Mouse (Mus musculus): ENCODE measurements at regions not wholly inside any gene's neighbourhood (a gene's known extent, or its start where the extent isn't known, plus 50 kb on each side); places are given as distances from the start of the nearest gene placed in this dataset.

DNA sequence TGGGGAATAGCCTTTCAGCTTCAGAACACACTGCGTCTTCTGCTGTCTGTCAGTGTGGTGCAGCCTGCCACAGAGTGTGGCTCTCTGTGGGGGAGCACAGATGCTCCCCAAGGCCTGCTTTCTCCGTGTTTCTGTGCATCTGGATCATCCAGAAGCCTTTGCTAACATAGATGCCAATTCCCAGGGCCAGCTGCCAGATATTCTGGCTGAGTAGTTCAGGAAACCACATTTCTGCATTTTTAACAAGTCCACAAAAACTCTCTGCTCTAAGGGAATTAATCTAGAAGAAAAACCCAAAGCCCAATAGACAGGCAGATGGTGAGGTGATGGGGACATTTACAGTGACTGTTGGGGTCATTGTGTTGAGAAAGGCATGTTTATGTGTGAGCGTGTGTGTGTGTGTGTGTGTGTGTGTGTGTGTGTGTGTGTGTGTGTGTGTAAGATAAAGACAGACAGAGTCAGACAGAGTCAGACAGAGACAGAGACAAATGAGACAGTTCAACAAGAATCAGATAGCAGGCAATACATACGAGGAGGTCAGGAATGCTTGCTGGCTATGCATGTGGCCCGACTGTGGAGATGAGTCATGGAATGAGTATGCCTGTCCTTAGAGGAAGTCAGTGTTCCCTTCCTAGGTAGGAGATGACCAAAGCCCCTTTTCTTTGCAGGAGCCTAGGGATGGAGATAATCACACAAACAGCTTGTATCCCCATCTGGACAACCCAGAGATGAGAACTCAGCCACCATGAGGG lies 176.3 kb upstream of the Spaca1 start:
- DNase-seq (ENCODE audit: inconsistent ontology term): peak; percentile 90

DNA sequence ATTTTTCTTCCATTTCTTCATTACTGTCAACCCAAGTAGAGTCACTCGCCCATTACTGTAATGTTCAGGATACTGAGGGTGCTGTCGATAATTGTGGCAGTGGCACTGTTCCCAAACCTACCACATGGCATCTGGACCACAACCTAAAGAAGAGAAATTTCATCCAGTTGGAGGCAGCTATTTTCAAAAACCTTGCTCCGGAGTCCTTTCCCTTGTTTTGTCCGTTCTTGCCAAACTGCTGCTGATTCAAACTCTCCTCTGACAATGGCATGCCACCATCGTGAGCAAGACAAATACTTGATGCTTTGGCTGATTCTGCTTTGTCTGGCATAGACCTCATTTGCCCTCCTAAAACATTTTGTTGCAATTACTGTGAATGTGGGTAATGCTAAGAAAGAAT lies 176.9 kb upstream of the Spaca1 start:
- DNase-seq (ENCODE audit: inconsistent ontology term): peak; percentile 89

DNA sequence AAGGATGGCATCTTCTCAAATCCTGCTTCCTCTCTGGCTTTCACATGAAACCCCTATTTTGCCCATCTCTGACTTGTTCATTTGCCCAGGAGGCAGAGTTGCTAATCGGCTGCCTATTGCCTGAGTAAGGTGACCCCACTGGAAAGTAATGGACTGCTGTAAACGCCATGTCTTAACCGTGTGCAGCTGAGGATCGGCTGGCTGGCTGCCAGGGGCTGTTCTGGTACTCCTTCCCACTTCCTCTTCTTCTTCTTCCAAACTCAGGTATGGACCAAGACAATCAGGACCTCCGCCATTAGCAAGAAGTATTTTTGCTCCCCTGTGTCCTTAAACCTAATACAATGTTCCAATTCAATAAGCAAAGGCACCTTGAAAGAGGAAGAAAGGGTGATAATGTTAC lies 177.6 kb upstream of the Spaca1 start:
- no peak for DNase-seq (ENCODE audit: inconsistent ontology term)

DNA sequence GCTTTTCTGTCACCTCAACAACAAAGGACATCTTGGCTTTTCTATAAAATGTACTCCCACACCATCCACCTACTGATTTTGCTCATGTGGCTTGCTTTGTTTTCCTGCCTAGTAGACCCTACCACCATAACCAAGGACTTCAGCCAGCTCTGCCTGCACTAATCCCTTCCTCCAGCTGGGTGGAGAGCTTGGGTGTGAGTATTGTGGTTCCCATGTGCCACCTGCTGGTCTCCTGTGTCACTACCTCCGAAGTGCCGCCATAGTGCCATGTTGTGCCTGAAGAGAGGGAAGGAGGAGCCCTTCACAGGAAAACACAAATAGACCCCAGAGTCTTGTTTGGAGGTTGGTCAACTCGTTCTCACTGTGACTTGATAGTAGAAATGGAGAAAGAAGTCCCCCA lies 181.3 kb upstream of the Spaca1 start:
- peak; percentile 60 for DNase-seq (ENCODE audit: inconsistent ontology term)

DNA sequence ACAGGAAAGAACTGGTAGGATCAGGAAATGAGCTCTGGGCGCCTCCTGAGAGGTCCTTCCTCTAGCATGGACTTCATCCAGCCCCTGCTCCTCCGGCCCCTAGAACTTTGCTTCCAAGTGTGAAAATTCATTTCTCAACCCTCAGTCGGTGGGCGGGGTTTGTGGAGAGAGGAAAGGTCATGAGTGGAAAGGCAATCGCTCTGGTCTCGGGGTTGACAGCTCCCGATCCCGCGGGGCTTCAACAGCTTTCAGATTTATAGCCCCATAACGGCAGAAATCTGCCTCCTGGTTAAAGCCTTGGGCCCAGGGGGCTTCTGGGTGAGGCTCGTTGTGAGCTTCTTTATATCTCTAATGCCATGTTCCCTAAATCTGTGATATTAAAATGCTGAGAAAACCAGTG lies 184.2 kb upstream of the Spaca1 start:
- DNase-seq (ENCODE audit: inconsistent ontology term): no peak

DNA sequence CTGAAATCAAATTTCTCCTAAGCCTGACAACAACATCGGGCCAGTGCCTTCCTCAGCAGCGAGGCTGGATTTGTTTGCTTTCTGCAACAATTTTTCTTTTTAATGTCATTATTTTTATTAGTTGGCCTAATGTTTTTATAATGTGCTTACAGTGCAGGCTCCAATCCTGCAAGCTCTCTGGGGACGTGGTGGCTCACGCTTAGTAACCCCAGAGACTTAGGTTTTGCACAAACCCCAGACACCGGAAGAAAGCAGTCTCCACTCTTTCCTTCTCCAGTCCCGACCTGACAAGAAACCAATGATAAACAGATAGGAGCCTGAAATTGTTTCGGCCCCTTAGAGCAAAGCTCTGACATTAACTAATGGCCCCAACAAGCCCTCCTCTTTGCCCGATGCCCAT lies 184.7 kb upstream of the Spaca1 start:
- DNase-seq (ENCODE audit: inconsistent ontology term): no peak

DNA sequence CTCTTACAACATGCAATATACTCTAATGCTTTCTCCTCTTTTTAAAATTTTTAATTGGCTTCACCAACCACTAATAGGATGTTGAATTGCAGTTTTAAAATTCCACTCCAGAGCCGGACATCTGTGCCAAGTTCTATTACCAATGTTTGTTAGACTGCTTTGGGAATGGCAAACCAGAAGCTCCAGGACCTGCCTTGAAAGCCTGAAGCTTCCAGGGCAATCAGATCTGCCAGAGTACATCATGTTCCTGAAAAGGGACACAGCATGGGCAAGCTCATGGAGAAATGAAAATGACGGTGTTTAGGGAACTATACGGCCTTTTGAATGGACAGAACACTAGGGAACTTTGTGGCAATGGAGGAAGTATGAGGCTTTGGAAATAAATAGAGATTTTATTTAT lies 187.8 kb upstream of the Spaca1 start:
- DNase-seq (ENCODE audit: inconsistent ontology term): peak; percentile 51

DNA sequence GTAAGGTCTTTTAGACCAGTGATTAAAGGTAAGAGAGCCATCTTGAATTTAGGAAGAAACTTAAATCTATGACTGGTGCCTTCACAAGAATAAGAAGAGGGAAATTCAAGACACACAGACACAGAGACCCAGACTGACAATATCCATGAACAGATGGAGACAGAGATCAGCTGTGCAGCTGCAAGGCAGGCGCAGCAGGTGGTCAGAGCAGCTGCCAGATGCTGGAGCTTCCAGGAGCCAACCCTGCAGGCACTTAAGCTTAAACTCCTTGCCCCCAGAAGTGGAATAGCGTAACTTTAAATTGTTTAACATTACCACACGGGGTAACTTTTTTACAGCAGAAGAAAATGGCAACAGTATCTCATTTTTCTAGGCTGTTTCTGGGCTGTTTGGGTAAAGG lies 189.6 kb upstream of the Spaca1 start:
- DNase-seq (ENCODE audit: inconsistent ontology term): no peak

DNA sequence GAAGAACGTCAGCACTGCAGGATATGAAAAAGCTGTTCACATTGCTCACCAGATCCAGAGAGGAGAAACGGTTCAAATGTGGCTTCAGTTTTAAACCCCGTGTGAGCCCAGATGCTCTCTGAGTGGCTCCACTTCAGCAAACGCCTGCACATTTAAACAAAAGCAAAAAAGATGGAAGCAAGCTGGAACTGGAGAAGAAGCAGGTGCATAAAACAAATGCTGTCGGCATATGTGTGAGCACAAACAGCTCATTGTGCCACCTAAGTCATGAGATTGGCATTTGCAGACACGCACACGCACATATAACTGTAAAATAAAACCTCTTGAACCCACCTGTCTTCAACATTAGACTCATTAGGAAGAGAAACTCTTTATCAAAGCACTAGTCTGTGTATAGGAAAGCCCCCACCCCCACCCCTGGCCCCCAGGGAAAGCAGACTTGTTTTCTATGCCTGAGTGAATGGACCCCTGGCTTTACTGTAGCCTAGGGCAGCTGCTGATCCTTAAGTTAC lies 191.1 kb upstream of the Spaca1 start:
- DNase-seq (ENCODE audit: inconsistent ontology term): peak; percentile 25

DNA sequence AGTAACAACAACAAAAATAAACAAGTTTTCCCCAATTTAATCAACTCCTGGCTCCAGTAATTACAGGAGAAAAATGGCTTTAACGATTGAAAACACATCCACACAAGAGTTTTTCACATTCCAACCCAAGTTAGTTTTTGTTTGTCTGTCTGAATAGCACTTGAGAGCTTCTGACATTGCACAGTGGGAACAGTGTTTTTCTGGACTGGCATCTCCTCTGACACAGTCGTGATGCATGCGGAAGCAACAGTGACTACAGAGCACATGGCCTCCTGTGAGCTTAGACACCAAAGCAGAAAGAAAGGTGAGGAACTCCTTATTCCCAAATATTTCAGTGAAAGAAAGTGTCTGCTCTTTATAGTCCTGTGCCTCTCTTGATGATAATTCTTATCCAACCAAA lies 191.7 kb upstream of the Spaca1 start:
- DNase-seq (ENCODE audit: inconsistent ontology term): peak; percentile 73

DNA sequence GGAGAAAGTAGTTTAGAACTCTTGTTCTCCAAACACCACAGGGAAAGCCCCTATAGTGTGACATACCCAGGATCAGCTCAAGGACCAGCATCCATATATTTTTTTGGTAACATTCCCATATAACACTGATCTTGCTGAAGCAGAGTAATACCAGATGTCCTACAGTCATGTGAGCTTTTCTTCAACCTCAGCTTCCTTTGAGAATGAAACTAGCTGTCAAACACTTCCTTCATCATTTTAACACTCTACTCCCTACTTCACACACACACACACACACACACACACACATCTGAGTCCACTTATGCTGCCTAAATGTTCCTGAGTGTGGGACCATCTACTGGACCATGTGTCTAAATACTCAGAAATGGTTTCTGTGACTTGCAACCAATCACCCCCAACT lies 209.5 kb upstream of the Spaca1 start:
- DNase-seq (ENCODE audit: inconsistent ontology term): no peak

DNA sequence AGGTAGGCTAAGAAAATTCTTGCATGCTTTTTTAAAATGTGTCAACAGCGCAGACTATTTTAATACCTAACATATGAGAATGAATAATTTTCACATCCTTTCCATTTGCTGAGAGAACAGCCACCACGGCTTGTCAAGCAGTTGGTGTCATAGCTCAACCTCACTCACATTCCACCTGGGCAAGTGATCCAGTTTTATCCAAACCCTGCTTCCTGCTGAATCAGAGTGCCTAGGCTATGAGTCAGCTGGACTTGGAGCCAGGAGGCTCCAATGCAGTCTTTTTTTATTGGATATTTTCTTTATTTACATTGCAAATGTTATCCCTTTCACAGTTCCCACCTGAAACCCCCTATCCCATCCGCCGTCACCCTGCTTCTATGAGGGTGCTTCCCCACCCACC lies 210.5 kb upstream of the Spaca1 start:
- peak; percentile 17 for DNase-seq (ENCODE audit: inconsistent ontology term)

DNA sequence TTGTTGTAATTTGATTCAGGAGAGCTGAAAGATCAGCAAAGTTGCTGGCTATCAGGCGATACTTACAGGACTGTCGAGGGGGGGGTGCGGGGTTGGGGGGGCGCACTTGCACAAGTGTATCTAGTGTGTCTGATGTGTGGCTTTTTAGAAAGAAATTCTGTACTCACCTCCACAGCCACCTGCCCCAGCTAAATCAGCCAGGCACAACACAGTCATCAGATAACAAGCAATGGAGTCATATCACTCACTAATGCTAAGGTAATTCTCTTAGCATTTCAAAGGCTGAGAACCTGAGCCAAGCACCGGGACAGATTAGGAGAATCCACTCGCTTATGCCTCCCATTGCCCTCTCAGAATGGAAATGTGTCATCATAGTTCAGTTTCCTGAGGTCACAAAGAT lies 211.8 kb upstream of the Spaca1 start:
- DNase-seq (ENCODE audit: inconsistent ontology term): no peak

DNA sequence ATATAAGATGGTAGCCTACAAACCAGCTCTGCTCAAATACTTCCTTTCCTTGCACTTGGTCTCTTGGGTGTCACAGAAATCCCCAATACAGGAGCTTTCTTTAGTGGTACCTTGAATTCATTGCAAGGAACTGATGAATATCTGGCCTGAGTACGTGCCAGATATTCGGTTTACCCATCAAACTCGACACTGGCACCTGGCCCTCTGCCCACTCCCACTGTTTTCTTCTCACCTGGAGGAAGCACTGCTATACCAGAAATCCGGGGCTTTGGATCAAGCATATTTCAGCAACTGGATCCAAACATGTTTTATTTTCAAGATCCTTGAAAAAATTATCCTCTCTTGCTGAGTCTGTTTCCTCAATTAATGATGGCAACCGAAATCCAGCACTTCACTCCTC lies 214.4 kb upstream of the Spaca1 start:
- DNase-seq (ENCODE audit: inconsistent ontology term): no peak

DNA sequence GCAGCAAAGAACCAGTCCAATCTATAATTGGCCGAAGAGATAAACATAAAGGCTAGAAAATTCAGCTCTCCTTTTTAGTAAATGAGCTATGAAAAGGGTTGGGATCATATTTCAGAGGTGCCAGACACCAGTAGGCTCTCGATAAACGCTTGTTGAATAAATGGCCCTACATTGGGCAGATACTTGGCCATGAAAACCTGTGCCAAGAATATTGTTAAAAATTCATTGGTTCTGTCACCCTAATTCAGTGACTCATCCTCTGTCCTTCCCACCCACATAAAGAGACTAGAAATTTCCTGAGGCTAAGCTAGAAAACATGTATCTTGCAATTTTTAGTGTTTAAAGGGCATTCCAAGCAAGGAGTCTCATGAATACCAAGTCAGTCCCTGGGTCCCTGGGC lies 224.3 kb upstream of the Spaca1 start:
- DNase-seq (ENCODE audit: inconsistent ontology term): peak; percentile 81

DNA sequence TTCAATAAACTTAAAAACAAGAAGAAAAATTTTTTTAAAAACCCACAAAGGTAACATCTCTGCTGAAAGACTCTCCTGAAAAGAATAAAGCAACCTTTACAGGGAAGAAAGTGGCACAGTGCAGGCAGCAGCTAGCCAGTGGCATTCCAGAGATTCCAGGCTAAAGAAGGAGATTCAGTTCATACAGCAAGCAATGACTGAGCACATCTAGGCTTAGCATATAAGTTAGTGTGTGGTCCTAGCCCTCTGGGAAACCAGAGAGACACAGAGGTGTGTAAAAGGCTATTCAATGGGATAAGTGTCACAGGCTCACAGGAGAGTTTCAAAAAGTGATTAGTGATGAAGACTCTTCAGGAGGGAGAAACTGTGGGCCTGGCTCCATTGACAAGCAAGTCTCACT lies 225.4 kb upstream of the Spaca1 start:
- DNase-seq (ENCODE audit: inconsistent ontology term): peak; percentile 49

DNA sequence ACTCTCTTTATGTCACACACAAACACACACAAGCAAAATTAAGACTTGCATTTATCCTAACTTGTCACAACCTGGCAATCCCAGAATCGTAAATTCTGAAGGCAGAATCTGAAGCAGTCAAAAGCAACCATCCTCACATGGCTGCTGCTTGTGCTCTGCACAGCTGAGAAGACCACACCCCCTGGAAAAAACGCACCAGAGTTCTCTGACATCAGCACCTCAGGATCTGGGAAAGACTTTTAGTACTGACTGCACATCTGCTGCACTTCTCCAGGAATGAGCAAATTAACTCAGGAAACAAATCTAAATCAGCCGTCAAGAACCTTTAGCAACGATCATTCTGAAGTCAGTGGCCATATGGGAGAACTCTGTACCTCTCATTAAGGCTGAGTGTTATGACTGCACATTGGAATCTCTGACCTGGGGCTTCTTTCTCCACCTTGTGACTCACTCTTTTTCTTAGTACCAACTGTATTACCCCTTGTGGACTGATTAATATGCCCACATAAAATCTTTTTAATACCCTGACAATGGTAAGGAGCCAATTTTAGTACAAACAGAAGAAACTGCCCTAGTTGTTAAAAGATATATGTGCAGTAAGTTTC lies 248.1 kb upstream of the Akirin2 start:
- DNase-seq (ENCODE audit: inconsistent ontology term): no peak

DNA sequence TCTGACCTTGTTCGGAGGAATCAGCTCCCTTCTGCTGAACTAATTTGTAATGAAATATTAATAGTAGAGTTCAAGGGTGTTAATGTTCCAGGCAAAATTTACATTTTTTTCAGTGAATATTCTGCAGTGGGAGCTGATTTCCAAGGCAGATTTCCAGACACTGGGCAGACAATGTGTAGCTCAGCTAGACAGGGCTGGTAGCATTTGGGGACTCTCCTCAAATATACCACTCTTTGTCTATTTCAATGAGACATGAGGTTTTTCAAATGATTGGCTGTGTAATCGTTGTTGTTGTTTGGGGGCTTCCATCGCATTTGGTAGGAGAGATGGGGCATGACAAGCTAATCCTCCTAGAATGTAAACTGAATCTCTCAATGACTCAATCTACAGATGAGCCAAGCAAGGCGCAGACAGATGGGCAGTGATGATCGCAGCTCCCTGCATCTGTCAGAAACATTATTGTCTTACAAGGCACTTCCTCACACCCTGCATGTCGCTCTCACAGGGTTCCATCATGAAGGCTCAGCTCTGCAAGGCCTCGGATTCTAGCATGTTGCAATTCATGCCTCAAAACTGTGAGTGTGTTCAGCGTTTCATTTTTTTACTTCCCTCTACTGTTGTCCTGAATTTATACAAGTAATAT lies 241.7 kb upstream of the Akirin2 start:
- no peak for DNase-seq (ENCODE audit: inconsistent ontology term)

DNA sequence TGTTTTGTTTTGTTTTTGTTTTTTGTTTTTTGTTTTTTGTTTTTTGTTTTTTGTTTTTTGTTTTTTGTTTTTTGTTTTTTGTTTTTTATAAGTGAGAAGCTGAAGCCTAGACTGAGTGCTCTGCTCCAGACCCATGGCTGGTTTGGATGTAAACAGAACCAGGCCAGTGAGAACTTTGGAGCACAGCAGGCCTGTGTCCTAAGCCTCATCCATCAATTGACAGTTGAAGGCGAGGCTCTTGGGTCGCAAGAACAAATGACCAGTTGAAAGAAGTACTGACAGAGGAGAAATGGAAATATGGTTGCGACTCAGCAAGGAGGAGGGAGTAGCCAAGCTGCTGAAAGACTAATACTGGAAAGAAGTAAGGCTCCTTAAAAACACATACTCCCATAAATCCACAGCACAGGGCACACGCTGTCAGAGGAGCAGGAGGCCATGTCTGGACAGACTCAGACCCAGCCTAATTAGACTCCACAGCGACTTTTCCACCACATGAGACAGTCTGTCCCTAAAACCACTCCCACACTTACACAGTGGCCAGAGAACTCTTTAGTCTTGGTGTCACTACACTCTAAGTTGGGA lies 240.6 kb upstream of the Akirin2 start:
- no peak for DNase-seq (ENCODE audit: inconsistent ontology term)

DNA sequence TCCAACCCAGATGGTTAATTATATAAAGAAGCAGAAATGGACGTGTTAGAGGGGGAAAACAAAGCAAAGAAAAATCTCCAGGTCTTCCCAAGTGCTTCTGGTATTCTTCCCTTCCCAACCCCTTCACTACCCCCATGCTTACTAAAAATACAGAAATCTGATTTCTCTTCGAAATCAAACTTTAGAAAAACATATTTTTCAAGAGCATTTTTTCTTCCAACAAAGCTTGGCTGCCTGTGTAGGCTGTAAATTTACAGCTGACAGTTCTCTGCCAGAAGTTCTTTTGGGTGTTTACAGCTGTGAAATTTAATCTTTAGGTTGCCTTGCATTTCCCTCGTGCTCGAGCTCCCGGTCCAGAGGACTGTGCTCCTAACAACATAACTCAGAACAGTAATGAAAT lies 234.9 kb upstream of the Akirin2 start:
- DNase-seq (ENCODE audit: inconsistent ontology term): no peak

DNA sequence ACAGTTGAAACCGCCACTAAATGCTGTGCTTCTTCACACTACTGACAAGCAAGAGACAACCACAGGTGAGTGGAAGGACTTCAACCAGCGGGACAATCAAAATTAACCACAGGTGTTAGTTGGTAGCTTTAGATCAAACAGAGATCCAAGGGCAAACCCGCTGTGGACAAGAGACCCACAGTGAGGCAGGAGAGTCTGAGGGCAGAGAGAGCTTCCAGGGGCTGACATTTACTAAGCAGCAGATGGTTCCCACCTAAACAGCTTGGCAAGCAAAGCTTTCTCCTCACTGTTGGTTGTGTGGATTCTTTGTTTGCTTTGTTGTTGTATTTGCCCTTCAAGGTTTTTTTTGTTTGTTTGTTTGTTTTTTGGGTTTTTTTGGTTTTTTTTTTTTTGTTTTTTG lies 227.9 kb upstream of the Akirin2 start:
- DNase-seq (ENCODE audit: inconsistent ontology term): no peak

DNA sequence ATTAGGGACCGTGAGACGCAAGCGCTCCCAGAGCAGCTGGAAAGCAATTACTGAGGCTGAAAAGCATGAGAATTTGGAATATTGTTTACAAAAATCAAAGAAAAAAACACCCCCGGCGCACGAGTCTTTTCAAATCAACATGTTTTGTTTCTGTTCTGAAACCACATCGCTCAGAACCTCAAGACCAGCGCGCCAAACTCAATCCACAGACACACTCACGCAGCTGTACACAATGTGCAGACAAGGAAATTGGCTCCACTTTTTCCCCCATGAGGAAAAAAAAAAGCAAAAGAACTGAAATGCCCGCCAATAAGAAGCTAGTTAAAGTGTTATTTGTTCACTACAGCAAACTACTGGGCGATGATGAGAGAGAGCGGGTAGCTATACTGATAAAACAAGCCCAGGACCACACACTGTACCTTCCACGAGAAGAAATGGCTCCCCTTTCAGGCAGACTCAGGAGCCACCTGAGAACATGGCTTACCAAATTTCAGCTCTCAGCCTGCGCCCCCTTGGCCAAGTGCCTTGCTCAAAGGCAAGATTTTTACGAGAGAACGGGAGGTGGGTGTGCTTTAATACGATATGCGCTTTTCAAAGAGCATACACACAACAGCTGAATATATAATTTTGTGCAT lies 222.5 kb upstream of the Akirin2 start:
- no peak for DNase-seq (ENCODE audit: inconsistent ontology term)

Measured in Muller cell, postnatal 12 days (primary cell).